Mouse (Mus musculus) hindbrain, embryonic 10.5 days (tissue): ENCODE data around the gene Iqcf3. TPM values are rescaled to one million over a fixed set of nuclear protein-coding genes. Genes with fewer than 3 reads are reported as not detected.

Source experiments
- DNase-seq: peaks from one replicate; pipeline ENCODE4 v3.0.0-alpha.2; 2017; ENCODE audit warnings: low spot score
- H3K27ac ChIP-seq: fragments of 300-500 bp; sonication (generic); 2 replicates; pipeline ENCODE4 v1.5.1; 2016; ENCODE audit warnings: mild to moderate bottlenecking, moderate library complexity
- H3K27me3 ChIP-seq: fragments of 300-500 bp; sonication (generic); 2 replicates; pipeline ENCODE4 v1.6.1; 2016; ENCODE audit warnings: mild to moderate bottlenecking; ENCODE audit not compliant: poor library complexity, insufficient read depth, severe bottlenecking
- H3K36me3 ChIP-seq: fragments of 300-500 bp; sonication (generic); 2 replicates; pipeline ENCODE4 v1.6.1; 2016; ENCODE audit warnings: mild to moderate bottlenecking, moderate library complexity
- H3K4me1 ChIP-seq: fragments of 300-500 bp; sonication (generic); replicated peaks from 2 replicates; pipeline ENCODE4 v1.6.1; 2016; ENCODE audit warnings: mild to moderate bottlenecking
- H3K4me3 ChIP-seq: fragments of 300-500 bp; sonication (generic); 2 replicates; pipeline ENCODE4 v1.5.1; 2016; ENCODE audit warnings: mild to moderate bottlenecking, moderate library complexity
- H3K9me3 ChIP-seq: fragments of 300-500 bp; sonication (generic); 2 replicates; pipeline ENCODE4 v1.6.1; 2016; ENCODE audit warnings: mild to moderate bottlenecking, moderate library complexity
- WGBS: fragments of 180-500 bp; shearing (Covaris S2); methylation state at CpG from one replicate; pipeline ENCODE4 v1.1.7; 2016; 5-methylcytosine and 5-hydroxymethylcytosine counted together
- polyA plus RNA-seq: library from polyadenylated mRNA; unstranded; fragments of >200 nt; fragmentation: Nextera tagmentation; extraction: Ambion mirVana; gene quantifications from 2 replicates; pipeline ENCODE4 v1.2.1, GENCODE M21; 2016

Iqcf3 gene
- polyA plus RNA-seq, 1 experiment from 2014 or later, result not detected

- H3K27me3 ChIP-seq, result peaks cover 14% of the 10 kb centered on the region; the same call in 1 of the 2 replicates
- no peaks in the 10 kb centered on the region for H3K9me3 ChIP-seq
- H3K36me3 ChIP-seq, result peaks cover 16% of the 10 kb centered on the region
- H3K4me3 ChIP-seq, result peak within 1 kb of the TSS; percentile 83
- DNase-seq, result no peak
- H3K4me1 ChIP-seq, result peaks cover 80% of the 10 kb centered on the region
- peak within 1 kb of the TSS; percentile 80 for H3K27ac ChIP-seq
- WGBS, result 90% methylated on average over 10 of the region's 10 CpGs
Measured at GRCm38 (mm10) chr9:106475663-106476001, 85.8 kb downstream of the Iqcf3 start, which contains the start of gene Rrp9. TSS of gene Rrp9 (plus strand) at chr9:106475963.

GRCm38 (mm10) chr9:106475046-106475445 lies 86.4 kb downstream of the Iqcf3 start:
- DNase-seq, result no peak
- Histone ChIP-seq H3K4me3 (0 out of 2 replicates have a peak overlapping the region, but pooled peaks have one; percentile 3), H3K4me1 (peaks cover 80% of the 10 kb centered on the region), H3K9me3 (no peaks in the 10 kb centered on the region), H3K27ac (peak overlapping the region; percentile 80), H3K36me3 (peaks cover 10% of the 10 kb centered on the region), H3K27me3 (peaks cover 15% of the 10 kb centered on the region; the same call in 1 of the 2 replicates)
- WGBS, result 66% methylated on average over 7 of the region's 7 CpGs

- H3K36me3 ChIP-seq, result peaks cover 4% of the 10 kb centered on the region
- peaks cover 20% of the 10 kb centered on the region for H3K27me3 ChIP-seq
- H3K4me1 ChIP-seq, result peaks cover 84% of the 10 kb centered on the region
- WGBS, result 4% methylated on average over 6 of the region's 6 CpGs
- no peaks in the 10 kb centered on the region for H3K9me3 ChIP-seq
- peak overlapping the region; percentile 81 for H3K27ac ChIP-seq
- peak; percentile 86 for DNase-seq
- H3K4me3 ChIP-seq, result peak overlapping the region; percentile 3; the same call in 1 of the 2 replicates
Measured at GRCm38 (mm10) chr9:106474456-106474855, 87.0 kb downstream of the Iqcf3 start.

GRCm38 (mm10) chr9:106473753-106474105 lies 87.7 kb downstream of the Iqcf3 start:
- peaks cover 20% of the 10 kb centered on the region for H3K27me3 ChIP-seq
- H3K36me3 ChIP-seq, result no peaks in the 10 kb centered on the region
- no peak for DNase-seq
- H3K27ac ChIP-seq, result peak overlapping the region; percentile 81
- H3K9me3 ChIP-seq, result no peaks in the 10 kb centered on the region
- H3K4me1 ChIP-seq, result peaks cover 84% of the 10 kb centered on the region
- 85% methylated on average over 5 of the region's 5 CpGs for WGBS
- no peak overlapping the region; the same call in 1 of the 2 replicates for H3K4me3 ChIP-seq

GRCm38 (mm10) chr9:106473081-106473752 lies 88.2 kb downstream of the Iqcf3 start:
- H3K27me3 ChIP-seq, result peaks cover 20% of the 10 kb centered on the region
- peak overlapping the region; percentile 81; the same call in 1 of the 2 replicates for H3K27ac ChIP-seq
- H3K4me1 ChIP-seq, result peaks cover 79% of the 10 kb centered on the region
- DNase-seq, result no peak
- H3K4me3 ChIP-seq, result no peak overlapping the region
- no peaks in the 10 kb centered on the region for H3K36me3 ChIP-seq
- WGBS, result 91% methylated on average over 16 of the region's 16 CpGs
- H3K9me3 ChIP-seq, result no peaks in the 10 kb centered on the region

GRCm38 (mm10) chr9:106472321-106472720 lies 89.1 kb downstream of the Iqcf3 start:
- Histone ChIP-seq H3K9me3 (no peaks in the 10 kb centered on the region), H3K4me3 (no peak overlapping the region), H3K36me3 (no peaks in the 10 kb centered on the region), H3K4me1 (peaks cover 70% of the 10 kb centered on the region), H3K27ac (peak overlapping the region; percentile 35), H3K27me3 (peaks cover 20% of the 10 kb centered on the region)
- no peak for DNase-seq
- WGBS, result 76% methylated on average over 4 of the region's 4 CpGs

GRCm38 (mm10) chr9:106471892-106472291 lies 89.5 kb downstream of the Iqcf3 start:
- peak; percentile 33 for DNase-seq
- H3K27me3 ChIP-seq, result peaks cover 20% of the 10 kb centered on the region
- peaks cover 66% of the 10 kb centered on the region for H3K4me1 ChIP-seq
- no peaks in the 10 kb centered on the region for H3K9me3 ChIP-seq
- H3K36me3 ChIP-seq, result no peaks in the 10 kb centered on the region
- H3K4me3 ChIP-seq, result peak overlapping the region; percentile 19; the same call in 1 of the 2 replicates
- H3K27ac ChIP-seq, result peak overlapping the region; percentile 50; the same call in 1 of the 2 replicates
- WGBS, result 13% methylated on average over 5 of the region's 5 CpGs

DNA sequence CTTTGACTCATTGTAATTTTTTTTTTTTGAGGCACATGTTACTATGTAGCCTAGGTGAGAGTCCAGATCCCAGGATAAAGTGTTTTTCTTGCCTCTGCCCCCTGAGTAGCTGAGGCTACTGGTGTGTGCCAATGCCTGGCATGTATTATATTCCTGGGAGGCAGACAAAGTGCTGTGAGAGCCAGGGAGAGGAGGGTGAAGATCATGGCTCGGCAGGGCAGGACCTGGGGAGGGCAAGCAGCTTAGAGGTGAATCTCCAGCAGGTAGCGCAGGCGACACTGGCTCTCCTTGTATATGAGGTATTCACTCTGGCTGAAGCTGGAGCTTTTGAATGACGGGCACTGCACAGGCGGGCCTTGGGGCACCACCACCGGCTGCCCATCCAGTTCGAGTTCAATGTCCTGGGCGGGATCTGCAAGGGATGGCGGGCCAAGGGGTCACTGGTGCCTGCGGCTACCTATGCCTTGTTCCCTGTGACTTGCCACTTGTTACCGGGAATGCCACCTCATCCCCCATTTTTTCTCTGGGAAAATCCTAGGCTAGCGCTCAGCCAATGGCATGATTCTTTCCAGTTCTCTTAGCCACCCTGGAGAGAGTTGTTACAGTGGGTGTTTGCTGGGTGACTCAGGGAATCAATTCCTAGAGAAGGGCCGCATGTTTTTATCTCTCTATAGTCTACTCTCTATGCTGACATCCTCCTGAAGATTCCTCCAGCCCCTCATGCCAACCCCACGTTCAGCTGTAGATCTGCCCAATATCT lies 90.3 kb downstream of the Iqcf3 start:
- Histone ChIP-seq H3K27ac (peak overlapping the region; percentile 50; the same call in 1 of the 2 replicates), H3K4me1 (peaks cover 59% of the 10 kb centered on the region), H3K36me3 (peaks cover 2% of the 10 kb centered on the region), H3K4me3 (no peak overlapping the region), H3K9me3 (no peaks in the 10 kb centered on the region), H3K27me3 (peaks cover 21% of the 10 kb centered on the region)
- 57% methylated on average over 14 of the region's 14 CpGs for WGBS
- DNase-seq, result no peak

DNA sequence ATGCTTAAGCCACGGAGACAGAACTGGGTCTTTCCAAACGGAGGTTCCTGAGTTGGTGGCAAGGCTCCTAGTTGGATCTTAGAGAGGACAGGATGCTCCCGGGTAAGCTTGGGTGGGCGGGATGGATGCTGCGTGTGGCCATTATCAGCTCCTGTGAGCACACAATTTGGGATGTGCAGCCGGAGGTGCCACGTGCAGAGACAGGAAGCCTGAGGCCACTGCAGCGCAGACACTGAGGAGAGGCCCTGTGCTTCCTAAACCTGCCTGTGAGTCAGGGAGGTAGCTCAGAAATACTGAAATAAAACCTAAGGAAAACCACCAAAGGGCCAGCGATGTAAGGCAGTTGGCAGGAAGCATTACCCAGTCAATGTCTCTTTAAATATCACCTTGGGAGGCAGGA lies 91.7 kb downstream of the Iqcf3 start:
- Histone ChIP-seq H3K36me3 (peaks cover 16% of the 10 kb centered on the region), H3K4me1 (peaks cover 58% of the 10 kb centered on the region), H3K27me3 (peaks cover 35% of the 10 kb centered on the region), H3K27ac (no peak overlapping the region; the same call in 1 of the 2 replicates), H3K9me3 (no peaks in the 10 kb centered on the region), H3K4me3 (no peak overlapping the region)
- 73% methylated on average over 9 of the region's 9 CpGs for WGBS
- DNase-seq, result no peak

DNA sequence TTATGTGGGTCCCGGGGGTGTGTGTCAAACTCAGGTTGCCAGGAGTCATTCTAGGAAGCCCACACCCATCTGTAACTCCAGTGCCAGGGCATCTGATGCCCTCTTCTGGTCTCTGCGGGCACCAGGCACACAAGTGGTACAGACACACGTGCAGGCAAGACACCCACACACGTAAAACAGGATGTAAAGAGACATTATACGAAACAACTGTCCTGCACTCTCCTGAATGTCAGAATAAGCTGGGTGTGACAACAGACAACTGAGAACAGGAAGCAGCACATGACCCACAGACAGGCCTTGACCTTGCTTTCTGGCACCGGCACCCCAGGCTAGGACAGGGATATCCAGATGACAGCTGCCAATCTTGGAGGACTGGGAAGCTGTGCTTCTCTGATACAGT lies 92.1 kb downstream of the Iqcf3 start:
- Histone ChIP-seq H3K36me3 (peaks cover 20% of the 10 kb centered on the region), H3K27me3 (peaks cover 39% of the 10 kb centered on the region), H3K4me1 (peaks cover 58% of the 10 kb centered on the region), H3K9me3 (no peaks in the 10 kb centered on the region), H3K27ac (no peak overlapping the region), H3K4me3 (no peak overlapping the region)
- 75% methylated on average over 6 of the region's 6 CpGs for WGBS
- DNase-seq, result no peak

- peaks cover 54% of the 10 kb centered on the region for H3K27me3 ChIP-seq
- DNase-seq, result no peak
- WGBS, result 79% methylated on average over 7 of the region's 7 CpGs
- peaks cover 36% of the 10 kb centered on the region for H3K36me3 ChIP-seq
- peaks cover 60% of the 10 kb centered on the region for H3K4me1 ChIP-seq
- H3K27ac ChIP-seq, result no peak overlapping the region
- H3K4me3 ChIP-seq, result no peak overlapping the region
- no peaks in the 10 kb centered on the region for H3K9me3 ChIP-seq
Measured at GRCm38 (mm10) chr9:106467746-106468145, 93.7 kb downstream of the Iqcf3 start.

GRCm38 (mm10) chr9:106466721-106467120 lies 94.7 kb downstream of the Iqcf3 start:
- H3K27me3 ChIP-seq, result peaks cover 49% of the 10 kb centered on the region

More at GRCm38 (mm10) chr9:106466721-106467120, 94.7 kb downstream of the Iqcf3 start:
- Histone ChIP-seq H3K36me3 (peaks cover 46% of the 10 kb centered on the region), H3K4me3 (no peak overlapping the region), H3K27ac (no peak overlapping the region), H3K4me1 (peaks cover 58% of the 10 kb centered on the region), H3K9me3 (no peaks in the 10 kb centered on the region)
- WGBS, result 93% methylated on average over 6 of the region's 6 CpGs
- no peak for DNase-seq
